Mouse (Mus musculus) spleen, adult 2 months (tissue): Measurements from ENCODE around the gene Aoc1. TPM values are rescaled to one million over a fixed set of nuclear protein-coding genes. Genes with fewer than 3 reads are reported as not detected.
A peak's percentile ranks its signal among the peaks of the same experiment; 100 is the strongest.

Experiments
- DNase-seq, 2 experiments: peaks; one replicate each; pipeline versions ENCODE4 v3.0.0 to v3.0.0-alpha.2; 2012 to 2021; ENCODE audit warnings: low spot score in 2 of 2, low read depth in 1 of 2
- H3K27ac ChIP-seq: fragments of 200-500 bp; 2 replicates; pipeline ENCODE4 v1.5.1; 2012; ENCODE audit warnings: low read length, inconsistent platforms; ENCODE audit not compliant: insufficient read depth
- H3K27me3 ChIP-seq: fragments of 200-500 bp; 2 replicates; pipeline ENCODE4 v1.6.1; 2012; ENCODE audit warnings: mild to moderate bottlenecking, moderate library complexity, low read length, inconsistent platforms; ENCODE audit not compliant: control insufficient read depth, insufficient read depth
- H3K36me3 ChIP-seq: fragments of 200-500 bp; 2 replicates; pipeline ENCODE4 v1.6.1; 2012; ENCODE audit warnings: mild to moderate bottlenecking, low read length, inconsistent platforms; ENCODE audit not compliant: control insufficient read depth, insufficient read depth
- H3K4me1 ChIP-seq: fragments of 200-500 bp; 2 replicates; pipeline ENCODE4 v1.6.1; 2011; ENCODE audit warnings: inconsistent platforms; ENCODE audit not compliant: control insufficient read depth, insufficient read depth, insufficient read length
- H3K4me3 ChIP-seq: fragments of 200-500 bp; 2 replicates; pipeline ENCODE4 v1.5.1; 2011; ENCODE audit warnings: mild to moderate bottlenecking, inconsistent platforms; ENCODE audit not compliant: insufficient read depth, insufficient read length; ENCODE audit errors: extremely low read depth
- CTCF ChIP-seq: fragments of 200-500 bp; IDR thresholded peaks from 2 replicates; pipeline ENCODE4 v1.5.1; 2011; ENCODE audit warnings: mild to moderate bottlenecking, inconsistent platforms; ENCODE audit not compliant: insufficient read depth, insufficient read length, insufficient replicate concordance; ENCODE audit errors: extremely low read depth
- POLR2A ChIP-seq: fragments of 200-500 bp; IDR thresholded peaks from 2 replicates; pipeline ENCODE4 v1.6.1; 2011; ENCODE audit warnings: low read depth, low read length, inconsistent platforms
- WGBS: fragments of 180-500 bp; shearing (Covaris S2); methylation state at CpG from one replicate; pipeline ENCODE4 v1.1.7; 2018; 5-methylcytosine and 5-hydroxymethylcytosine counted together
- polyA plus RNA-seq: library from polyadenylated mRNA; depleted of rRNA; stranded (reverse); fragments of >200 nt; gene quantifications from 2 replicates; pipeline ENCODE4 v1.2.3, GENCODE M21; 2012

The Aoc1 gene
- polyA plus RNA-seq, 1 experiment, result 0.77 TPM

DNA sequence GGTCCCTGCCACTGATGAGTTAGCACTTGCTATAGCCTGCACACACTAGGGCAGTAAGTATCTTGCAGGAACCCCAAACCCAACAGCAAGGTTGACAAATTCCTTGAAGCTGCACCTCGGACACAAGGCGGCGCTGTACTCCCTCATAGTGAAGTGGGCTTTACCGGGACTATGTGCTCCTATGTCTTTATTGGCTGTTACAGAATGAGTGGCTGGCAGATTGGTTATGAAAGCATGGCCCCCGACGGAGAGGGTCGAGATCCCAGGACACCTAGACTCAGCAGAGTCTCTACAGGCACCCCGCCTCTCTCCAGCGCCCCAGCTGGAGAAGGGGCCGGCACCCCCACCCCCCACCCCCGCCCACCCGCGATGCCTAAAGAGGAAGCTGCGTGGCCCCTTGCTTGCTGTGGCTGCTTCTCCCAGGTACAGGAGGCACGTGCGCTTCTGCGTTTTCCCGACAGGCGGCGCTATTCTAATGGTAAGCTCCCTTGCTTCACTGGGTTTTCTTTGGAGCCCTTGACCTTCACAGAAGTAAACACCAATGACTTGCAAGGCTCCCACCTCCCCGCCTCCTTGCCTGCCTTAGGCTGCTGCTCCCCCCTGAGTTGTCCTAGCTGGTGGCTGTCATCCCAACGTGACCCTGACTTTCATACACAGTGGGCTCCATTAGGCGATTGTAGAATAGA lies 12.4 kb upstream of the Aoc1 start:
- 12% methylated on average over 23 of the region's 23 CpGs for WGBS
- peak; percentile 46; the same call in 1 of the 2 replicates for TF ChIP-seq CTCF
- no peak for TF ChIP-seq POLR2A
- Histone ChIP-seq H3K4me1 (no peaks in the 10 kb centered on the region), H3K4me3 (no peak overlapping the region), H3K27ac (no peak overlapping the region), H3K36me3 (no peaks in the 10 kb centered on the region), H3K27me3 (no peaks in the 10 kb centered on the region)
- DNase-seq, result peak; percentile 30 to 32

DNA sequence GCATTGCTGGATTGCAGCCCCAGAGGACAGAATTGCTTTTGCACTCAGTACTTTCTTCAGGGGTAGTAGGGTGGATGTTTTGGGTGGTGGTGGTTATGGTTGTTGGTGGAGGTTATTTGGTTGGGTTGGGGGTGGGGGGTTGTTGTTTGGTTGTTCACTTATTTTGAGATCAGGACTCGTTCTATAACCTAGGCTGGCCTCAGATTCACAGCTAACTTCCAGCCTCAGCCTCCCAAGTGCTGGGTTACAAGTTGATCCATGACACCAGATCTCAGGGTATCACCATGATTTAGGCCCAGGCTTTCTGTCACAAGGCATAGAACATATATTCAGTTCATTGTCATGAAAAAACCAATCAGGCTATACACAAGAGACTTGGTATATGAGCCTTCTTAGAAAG lies 11.8 kb upstream of the Aoc1 start:
- Histone ChIP-seq H3K36me3 (no peaks in the 10 kb centered on the region), H3K27me3 (no peaks in the 10 kb centered on the region), H3K27ac (no peak overlapping the region), H3K4me3 (no peak overlapping the region), H3K4me1 (no peaks in the 10 kb centered on the region)
- no peak for DNase-seq
- no peak for TF ChIP-seq POLR2A
- TF ChIP-seq CTCF, result no peak
- WGBS, result 72% methylated on average over 1 of the region's 1 CpGs

DNA sequence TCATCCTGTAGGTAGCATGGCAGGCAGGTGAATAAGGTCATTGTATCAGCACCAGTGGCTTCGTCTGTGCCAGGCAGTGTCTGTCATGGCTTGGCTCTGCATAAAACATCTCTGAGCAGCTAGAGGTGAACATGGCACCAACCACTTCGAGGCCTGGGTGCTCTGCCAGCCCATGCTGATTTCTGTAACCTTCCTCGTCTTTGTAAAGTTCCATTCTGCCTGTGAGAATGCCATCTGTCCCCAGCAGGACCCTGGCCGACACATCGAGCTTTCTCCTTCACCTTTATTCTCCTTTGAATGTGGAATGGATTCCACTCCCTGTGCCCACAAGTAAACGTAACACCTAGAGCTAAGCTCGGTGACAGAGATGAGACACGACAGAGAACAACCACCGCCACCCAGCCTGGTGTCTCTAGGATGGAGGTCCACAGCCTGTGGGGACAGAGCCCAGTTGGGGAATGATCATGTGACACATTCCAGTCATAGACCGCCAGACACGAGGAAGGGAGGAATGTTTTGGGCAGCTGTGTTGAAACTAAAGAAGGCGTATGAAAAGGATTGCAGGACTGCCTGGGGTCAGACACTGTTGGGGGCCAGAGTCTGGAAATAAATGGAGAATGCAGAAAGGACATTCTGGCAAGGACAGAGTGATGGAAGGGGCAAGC lies 10.9 kb upstream of the Aoc1 start:
- Histone ChIP-seq H3K27me3 (no peaks in the 10 kb centered on the region), H3K36me3 (no peaks in the 10 kb centered on the region), H3K4me1 (no peaks in the 10 kb centered on the region), H3K4me3 (no peak overlapping the region), H3K27ac (no peak overlapping the region)
- DNase-seq, result no peak
- WGBS, result 89% methylated on average over 12 of the region's 12 CpGs
- TF ChIP-seq POLR2A (no peak), CTCF (no peak)

DNA sequence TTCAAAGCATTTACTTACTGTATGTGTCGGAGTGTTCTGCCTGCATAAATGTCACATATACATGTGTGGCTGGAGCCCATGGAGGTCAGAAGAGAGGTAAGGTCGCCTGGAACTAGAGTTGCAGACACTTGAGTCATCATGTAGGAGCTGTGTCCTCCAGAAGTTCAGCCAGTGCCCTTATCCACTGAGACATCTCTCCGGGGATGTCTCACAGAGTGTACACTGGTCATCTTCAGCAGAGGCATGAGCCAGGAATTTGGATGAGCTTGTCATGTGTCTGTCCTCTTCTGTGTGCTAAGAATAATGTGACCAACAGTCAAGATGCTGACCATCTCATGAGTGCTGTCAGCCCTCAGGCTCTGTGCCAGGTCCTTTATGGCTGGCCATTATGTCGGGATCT lies 9.9 kb upstream of the Aoc1 start:
- Histone ChIP-seq H3K27ac (no peak overlapping the region), H3K36me3 (no peaks in the 10 kb centered on the region), H3K27me3 (no peaks in the 10 kb centered on the region), H3K4me3 (no peak overlapping the region), H3K4me1 (no peaks in the 10 kb centered on the region)
- DNase-seq, result no peak
- 83% methylated on average over 4 of the region's 4 CpGs for WGBS
- TF ChIP-seq CTCF (no peak), POLR2A (no peak)

DNA sequence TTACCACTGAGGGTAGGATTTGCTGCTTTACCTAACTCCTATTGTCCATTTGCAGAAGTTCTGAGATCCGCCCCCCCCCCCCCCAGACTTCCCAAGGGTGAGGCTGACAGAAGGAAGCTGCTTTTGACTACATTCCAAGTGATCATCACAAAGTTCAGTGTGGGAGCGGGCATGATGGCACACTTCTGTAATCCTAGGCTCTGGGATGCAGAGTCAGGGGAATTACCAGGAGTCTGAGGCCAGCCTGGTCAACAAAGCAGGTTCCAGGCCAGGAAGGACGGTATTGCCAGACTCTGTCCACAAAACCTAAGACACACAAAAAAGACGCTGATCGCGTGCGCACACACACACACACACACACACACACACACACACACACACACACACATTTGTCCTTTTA lies 9.2 kb upstream of the Aoc1 start:
- H3K36me3 ChIP-seq, result no peaks in the 10 kb centered on the region
- no peak for DNase-seq
- no peaks in the 10 kb centered on the region for H3K27me3 ChIP-seq
- TF ChIP-seq CTCF (no peak), POLR2A (no peak)
- no peak overlapping the region for H3K27ac ChIP-seq
- no peak overlapping the region for H3K4me3 ChIP-seq
- H3K4me1 ChIP-seq, result no peaks in the 10 kb centered on the region
- WGBS, result 84% methylated on average over 7 of the region's 7 CpGs

DNA sequence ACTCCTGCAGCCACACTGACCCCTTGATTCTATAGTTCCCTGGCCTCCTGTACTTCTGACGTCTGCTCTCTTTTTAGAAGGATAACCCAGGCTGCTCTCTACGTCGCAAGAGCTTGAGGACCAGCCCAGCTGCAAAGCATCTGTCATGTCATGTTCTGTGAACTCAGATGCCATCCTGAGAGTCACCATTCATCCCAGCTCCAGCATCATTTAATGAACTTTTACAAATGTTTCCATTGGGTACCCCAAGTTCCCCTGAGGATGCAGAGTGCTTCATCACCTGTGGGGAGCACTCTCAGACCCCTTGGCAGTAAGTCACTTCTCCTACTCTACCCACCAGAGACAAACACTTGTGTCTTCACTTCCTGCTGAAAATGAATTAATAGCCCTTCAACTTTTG lies 8.5 kb upstream of the Aoc1 start:
- Histone ChIP-seq H3K27me3 (no peaks in the 10 kb centered on the region), H3K27ac (no peak overlapping the region), H3K4me3 (no peak overlapping the region), H3K36me3 (no peaks in the 10 kb centered on the region), H3K4me1 (no peaks in the 10 kb centered on the region)
- no peak for DNase-seq
- TF ChIP-seq CTCF (no peak), POLR2A (no peak)
- 85% methylated on average over 3 of the region's 3 CpGs for WGBS

DNA sequence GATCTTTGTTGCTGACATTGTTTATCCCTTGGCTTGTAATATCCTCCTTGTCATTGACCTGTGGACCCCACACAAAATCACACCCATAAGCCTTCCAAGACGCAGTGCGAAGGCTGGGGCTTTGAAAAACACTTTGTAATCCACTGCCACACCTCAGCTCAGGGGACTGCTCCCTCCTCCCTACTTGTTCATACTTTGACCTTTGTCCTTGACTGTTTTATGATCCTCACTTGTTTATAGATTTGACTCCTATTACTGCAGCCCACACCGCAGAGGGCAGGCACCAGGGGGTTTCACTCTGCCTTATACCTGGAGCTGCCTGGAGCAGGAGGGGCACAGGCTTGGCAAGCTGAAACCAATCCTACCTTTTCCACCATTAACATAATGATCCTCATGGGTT lies 8.0 kb upstream of the Aoc1 start:
- Histone ChIP-seq H3K36me3 (no peaks in the 10 kb centered on the region), H3K27me3 (no peaks in the 10 kb centered on the region), H3K4me3 (no peak overlapping the region), H3K4me1 (no peaks in the 10 kb centered on the region), H3K27ac (no peak overlapping the region)
- TF ChIP-seq POLR2A, result no peak
- TF ChIP-seq CTCF, result no peak
- no peak for DNase-seq
- 86% methylated on average over 3 of the region's 3 CpGs for WGBS
